In genomic region chr1:36070740-36071139, GRCm38 (mm10) we compare ENCODE assay signal across 9 mouse cellular contexts. TPM values are rescaled to one million over a fixed set of nuclear protein-coding genes. Genes with fewer than 3 reads are reported as not detected.
DNase-seq lines count a peak whose midpoint lies in the region; ATAC-seq and TF ChIP-seq lines count a peak whose summit lies in the region.
"Had no signal": no experiment of that assay in that cellular context is flagged by ENCODE, and none has a peak within 500 bp of the region (broad histone marks: within the 10 kb centered on the region; RNA-seq: fewer than 3 reads in every experiment).

No protein-coding gene starts in this region.

- no peak for TF ChIP-seq CTCF in spleen, adult 2 months (IDR thresholded peaks at IDR 0.05; ENCODE audit: extremely low read depth, insufficient read depth, insufficient read length, insufficient replicate concordance)

- no peaks in the 10 kb centered on the region; the same call in 1 of the 2 replicates for H3K36me3 ChIP-seq in spleen, adult 2 months (ENCODE audit: control insufficient read depth, insufficient read depth, low read length)
- H3K36me3 ChIP-seq in limb, embryonic 13.5 days = peaks cover 16% of the 10 kb centered on the region; the same call in 1 of the 2 replicates
- H3K36me3 ChIP-seq in stomach, embryonic 16.5 days (ENCODE audit: control insufficient read depth, insufficient read depth, low read length) = no peaks in the 10 kb centered on the region

- ATAC-seq in cerebellum, adult (ENCODE audit: insufficient number of reproducible peaks, low FRiP score, low TSS enrichment) = no peak
- ATAC-seq in limb, embryonic 13.5 days (ENCODE audit: low FRiP score, low read depth) = no peak
- ATAC-seq in stomach, embryonic 16.5 days (ENCODE audit: insufficient read depth, low FRiP score) = no peak

- DNase-seq in cerebellum, adult 8-10 months = peak; percentile 17
- DNase-seq in spleen, adult 2 months (ENCODE audit: low read depth in 1 of 2, low spot score in 2 of 2) = no peak
- no peak for DNase-seq in spleen, postnatal 14 days (ENCODE audit: low spot score in 2 of 2)
- DNase-seq in frontal cortex, adult 2 months (ENCODE audit: extremely low spot score in 1 of 2, low spot score in 1 of 2) = no peak
- DNase-seq in lung, adult 18-20 months = no peak
- DNase-seq: cerebellum, adult 11-12 months had no signal

- 64% methylated on average over 3 of the region's 3 CpGs for WGBS in spleen, adult 2 months
- 55% methylated on average over 3 of the region's 3 CpGs for WGBS in limb, embryonic 13.5 days
- 49% methylated on average over 3 of the region's 3 CpGs for WGBS in stomach, embryonic 16.5 days

- peaks cover 15% of the 10 kb centered on the region; the same call in 1 of the 2 replicates for H3K4me1 ChIP-seq in spleen, adult 2 months (ENCODE audit: control insufficient read depth, insufficient read depth, insufficient read length)
- peaks cover 60% of the 10 kb centered on the region for H3K4me1 ChIP-seq in limb, embryonic 13.5 days
- H3K4me1 ChIP-seq in stomach, embryonic 16.5 days (ENCODE audit: control insufficient read depth, insufficient read depth, low read length) = peaks cover 54% of the 10 kb centered on the region

- peak overlapping the region; percentile 15; the same call in 1 of the 2 replicates for H3K27ac ChIP-seq in spleen, adult 2 months (ENCODE audit: insufficient read depth, low read length)
- H3K27ac ChIP-seq in limb, embryonic 13.5 days = no peak overlapping the region
- peak overlapping the region; percentile 88; the same call in 1 of the 2 replicates for H3K27ac ChIP-seq in stomach, embryonic 16.5 days (ENCODE audit: low read length)

- H3K9ac ChIP-seq in limb, embryonic 13.5 days = peak overlapping the region; percentile 87
- H3K9ac ChIP-seq in stomach, embryonic 16.5 days (ENCODE audit: low read length) = peak overlapping the region; percentile 89

- H3K9me3 ChIP-seq in limb, embryonic 13.5 days = no peaks in the 10 kb centered on the region
- H3K9me3 ChIP-seq in stomach, embryonic 16.5 days (replicated peaks; ENCODE audit: control insufficient read depth, low read length) = no peaks in the 10 kb centered on the region

- H3K4me3 ChIP-seq in spleen, adult 2 months (ENCODE audit: extremely low read depth, insufficient read depth, insufficient read length) = peak overlapping the region; percentile 76; the same call in 1 of the 2 replicates
- H3K4me3 ChIP-seq in limb, embryonic 13.5 days = peak overlapping the region; percentile 79
- peak overlapping the region; percentile 80 for H3K4me3 ChIP-seq in stomach, embryonic 16.5 days (replicated peaks; ENCODE audit: low read length)

- H3K27me3 ChIP-seq in spleen, adult 2 months (ENCODE audit: control insufficient read depth, insufficient read depth, low read length) = no peaks in the 10 kb centered on the region
- peaks cover 9% of the 10 kb centered on the region; the same call in 1 of the 2 replicates for H3K27me3 ChIP-seq in limb, embryonic 13.5 days
- H3K27me3 ChIP-seq in stomach, embryonic 16.5 days (ENCODE audit: control insufficient read depth, insufficient read depth, low read length) = no peaks in the 10 kb centered on the region

- H3K4me2 ChIP-seq in limb, embryonic 13.5 days (replicated peaks) = peak overlapping the region; percentile 99
- peak overlapping the region; percentile 95 for H3K4me2 ChIP-seq in stomach, embryonic 16.5 days (ENCODE audit: low read depth, low read length)

- no peak for TF ChIP-seq POLR2A in spleen, adult 2 months (IDR thresholded peaks at IDR 0.05; ENCODE audit: low read depth, low read length)

RNA-seq across cellular contexts. Expression of gene Hs6st1, which starts 2.5 kb away (rescaled TPM):
- polyA plus RNA-seq in spleen, adult 2 months (2012; rRNA removed) = 56.5 and 66.0 TPM in 2 replicates
- 5.0 and 5.7 TPM in 2 replicates for polyA plus RNA-seq in limb, embryonic 13.5 days (2015; fragmentation: Nextera tagmentation; extraction: Ambion mirVana)
- 4.8 and 5.2 TPM in 2 replicates for polyA plus RNA-seq in stomach, embryonic 16.5 days (2015; fragmentation: Nextera tagmentation; extraction: Ambion mirVana)
- polyA plus RNA-seq in frontal cortex, adult 2 months (2012; rRNA removed) = 44.8 and 44.9 TPM in 2 replicates
